ENCODE assay signal across 9 mouse cellular contexts in the genomic region with DNA sequence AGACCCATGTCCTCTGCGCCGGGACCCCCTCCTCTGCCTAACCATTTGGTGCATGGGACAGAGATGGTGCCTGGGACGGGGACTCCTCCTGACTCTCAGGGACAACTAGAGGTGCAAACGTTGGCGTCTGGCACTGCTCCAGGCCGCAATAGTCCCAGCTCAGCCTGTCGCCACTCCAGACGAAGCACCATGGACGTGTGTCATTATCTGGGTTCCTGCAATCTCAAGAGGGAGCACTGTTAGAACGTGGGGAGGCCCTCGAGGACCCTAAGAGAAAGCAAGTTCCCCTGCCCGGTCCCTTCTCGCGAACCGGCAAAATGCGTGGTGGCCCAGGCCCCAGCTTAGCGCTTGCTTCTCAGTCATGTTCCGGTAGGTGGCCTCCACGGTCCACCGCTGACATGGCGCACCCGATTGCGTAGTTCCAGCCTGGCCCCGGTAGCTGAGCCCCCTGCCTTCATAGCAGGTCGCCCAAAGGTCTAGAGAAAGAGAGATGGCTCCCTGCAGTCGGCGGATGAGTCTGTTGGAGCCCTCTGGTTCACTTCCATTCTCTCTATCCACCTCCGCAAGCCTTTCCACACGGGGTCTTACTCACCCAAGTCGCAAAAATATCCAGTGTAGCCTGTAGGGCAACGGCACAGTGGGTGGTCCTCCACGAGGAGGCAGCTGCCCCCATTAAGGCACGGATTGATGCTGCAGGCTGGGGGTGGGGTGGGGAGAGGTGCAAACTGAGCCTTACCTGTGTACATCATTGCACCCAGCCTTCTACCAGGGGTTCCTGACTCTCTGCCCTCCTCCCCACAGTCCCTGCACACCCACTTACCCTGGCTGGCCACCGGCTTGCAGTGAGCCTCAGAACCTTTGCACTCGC. TPM values are rescaled to one million over a fixed set of nuclear protein-coding genes. Genes with fewer than 3 reads are reported as not detected.
DNase-seq lines count a peak whose midpoint lies in the region; ATAC-seq and TF ChIP-seq lines count a peak whose summit lies in the region.
"Had no signal": no experiment of that assay in that cellular context is flagged by ENCODE, and none has a peak within 500 bp of the region (broad histone marks: within the 10 kb centered on the region; RNA-seq: fewer than 3 reads in every experiment).

No protein-coding gene starts in this region.

- no peaks in the 10 kb centered on the region for H3K36me3 ChIP-seq in ES-Bruce4 (ENCODE audit: control insufficient read depth, insufficient read depth, low read length, poor library complexity, severe bottlenecking)
- no peaks in the 10 kb centered on the region for H3K36me3 ChIP-seq in hindbrain, embryonic 13.5 days
- H3K36me3 ChIP-seq in lung, postnatal 0 days (ENCODE audit: insufficient read depth, low read length) = no peaks in the 10 kb centered on the region

- H3K4me1 ChIP-seq in ES-Bruce4 (ENCODE audit: control insufficient read depth, insufficient read depth, low read length) = no peaks in the 10 kb centered on the region
- peaks cover 26% of the 10 kb centered on the region for H3K4me1 ChIP-seq in hindbrain, embryonic 13.5 days (replicated peaks)
- 0 out of 2 replicates have a peak, but pooled peaks cover 4% of the 10 kb centered on the region for H3K4me1 ChIP-seq in lung, postnatal 0 days (ENCODE audit: insufficient read depth, low read depth, low read length)

- ATAC-seq in hindbrain, embryonic 13.5 days (ENCODE audit: low FRiP score) = peak; percentile 64
- peak; percentile 74 for ATAC-seq in lung, postnatal 0 days

- TF ChIP-seq CTCF in ES-Bruce4 (IDR thresholded peaks at IDR 0.05; ENCODE audit: low read depth, low read length) = peak; percentile 59
- peak; percentile 88 for TF ChIP-seq CTCF in lung, postnatal 0 days (IDR thresholded peaks at IDR 0.05)

- DNase-seq in cerebellum, adult 9-10 months = peak; percentile 55
- DNase-seq in frontal cortex, postnatal 36 days (ENCODE audit: low spot score in 2 of 2) = peak; percentile 45 to 77
- peak; percentile 59 to 61 for DNase-seq in layer of hippocampus, postnatal 25 days (ENCODE audit: extremely low spot score in 1 of 2, low spot score in 1 of 2)
- peak; percentile 71 for DNase-seq in lung, postnatal 0 days (ENCODE audit: low spot score)
- peak; percentile 65 for DNase-seq in ovary, postnatal 36 days (ENCODE audit: low spot score)
- peak; percentile 84 to 87 for DNase-seq in thymus, postnatal 36 days

- no peak for TF ChIP-seq EP300 in ES-Bruce4 (IDR thresholded peaks at IDR 0.05; ENCODE audit: insufficient read depth, low read depth, low read length)
- no peak for TF ChIP-seq EP300 in lung, postnatal 0 days (IDR thresholded peaks at IDR 0.05)

- peak overlapping the region; percentile 44 for H3K4me3 ChIP-seq in ES-Bruce4 (ENCODE audit: low read depth, low read length)
- H3K4me3 ChIP-seq in hindbrain, embryonic 13.5 days = peak overlapping the region; percentile 21
- H3K4me3 ChIP-seq in lung, postnatal 0 days (ENCODE audit: low read depth, low read length) = peak overlapping the region; percentile 17; the same call in 1 of the 2 replicates

- 0 out of 2 replicates have a peak overlapping the region, but pooled peaks have one; percentile 1 for H3K9ac ChIP-seq in ES-Bruce4 (ENCODE audit: low read depth, poor library complexity, severe bottlenecking)
- H3K9ac ChIP-seq in hindbrain, embryonic 13.5 days = peak overlapping the region; percentile 55
- no peak overlapping the region; the same call in 1 of the 2 replicates for H3K9ac ChIP-seq in lung, postnatal 0 days (replicated peaks; ENCODE audit: low read depth)

- H3K27ac ChIP-seq in ES-Bruce4 (ENCODE audit: insufficient read depth, low read length) = no peak overlapping the region
- no peak overlapping the region for H3K27ac ChIP-seq in hindbrain, embryonic 13.5 days
- H3K27ac ChIP-seq in lung, postnatal 0 days (ENCODE audit: low read length) = no peak overlapping the region

- TF ChIP-seq POLR2A in ES-Bruce4 (IDR thresholded peaks at IDR 0.05; ENCODE audit: insufficient read depth, low read length) = no peak

- H3K9me3 ChIP-seq in ES-Bruce4 (replicated peaks; ENCODE audit: control insufficient read depth, insufficient read depth, low read length, poor library complexity, severe bottlenecking) = no peaks in the 10 kb centered on the region
- H3K9me3 ChIP-seq in hindbrain, embryonic 13.5 days = no peaks in the 10 kb centered on the region
- H3K9me3 ChIP-seq in lung, postnatal 0 days (ENCODE audit: low read length) = no peaks in the 10 kb centered on the region

- 16% methylated on average over 35 of the region's 35 CpGs for WGBS in hindbrain, embryonic 13.5 days
- 13% methylated on average over 31 of the region's 35 CpGs for WGBS in lung, postnatal 0 days

- peak overlapping the region; percentile 50 for H3K4me2 ChIP-seq in hindbrain, embryonic 13.5 days
- peak overlapping the region; percentile 45 for H3K4me2 ChIP-seq in lung, postnatal 0 days (replicated peaks; ENCODE audit: low read depth, low read length)

- H3K27me3 ChIP-seq in ES-Bruce4 (ENCODE audit: control insufficient read depth, insufficient read depth, low read length, poor library complexity, severe bottlenecking) = no peaks in the 10 kb centered on the region
- H3K27me3 ChIP-seq in hindbrain, embryonic 13.5 days = peaks cover 64% of the 10 kb centered on the region
- H3K27me3 ChIP-seq in lung, postnatal 0 days (replicated peaks; ENCODE audit: insufficient read depth, low read length) = peaks cover 38% of the 10 kb centered on the region

RNA-seq across cellular contexts. Expression of a gene that starts 5.4 kb away (rescaled TPM):
- not detected in 2 replicates for polyA plus RNA-seq in ES-Bruce4 (2011; ENCODE audit: insufficient read depth, insufficient read length, low read depth, missing spikeins)
- polyA plus RNA-seq in hindbrain, embryonic 13.5 days (2015; fragmentation: Nextera tagmentation; extraction: Ambion mirVana) = not detected in 2 replicates
- under 1 TPM; 0.35 to 0.47 TPM for total RNA-seq in layer of hippocampus, postnatal 25 days (2021)
- not detected in 2 replicates for polyA plus RNA-seq in lung, postnatal 0 days (2015; fragmentation: Nextera tagmentation; extraction: Ambion mirVana)

RNA-seq across cellular contexts. Expression of a gene that starts 6.1 kb away (rescaled TPM):
- not detected in 2 replicates for polyA plus RNA-seq in ES-Bruce4 (2011; ENCODE audit: insufficient read depth, insufficient read length, low read depth, missing spikeins)
- polyA plus RNA-seq in hindbrain, embryonic 13.5 days (2015; fragmentation: Nextera tagmentation; extraction: Ambion mirVana) = 0.80 TPM in 1 of 2 replicates, not detected in the other
- total RNA-seq in layer of hippocampus, postnatal 25 days (2021) = not detected
- not detected in 2 replicates for polyA plus RNA-seq in lung, postnatal 0 days (2015; fragmentation: Nextera tagmentation; extraction: Ambion mirVana)
- total RNA-seq: adrenal gland, postnatal 4 days had no signal

RNA-seq across cellular contexts. Expression of a gene that starts 23.2 kb away (rescaled TPM):
- polyA plus RNA-seq in ES-Bruce4 (2011; ENCODE audit: insufficient read depth, insufficient read length, low read depth, missing spikeins) = not detected in 2 replicates
- not detected in 2 replicates for polyA plus RNA-seq in hindbrain, embryonic 13.5 days (2015; fragmentation: Nextera tagmentation; extraction: Ambion mirVana)
- total RNA-seq in layer of hippocampus, postnatal 25 days (2021) = not detected
- not detected in 2 replicates for polyA plus RNA-seq in lung, postnatal 0 days (2015; fragmentation: Nextera tagmentation; extraction: Ambion mirVana)

RNA-seq across cellular contexts. Expression of a gene that starts 23.7 kb away (rescaled TPM):
- polyA plus RNA-seq in ES-Bruce4 (2011; ENCODE audit: insufficient read depth, insufficient read length, low read depth, missing spikeins) = 58.2 and 63.4 TPM in 2 replicates
- 27.7 and 31.3 TPM in 2 replicates for polyA plus RNA-seq in hindbrain, embryonic 13.5 days (2015; fragmentation: Nextera tagmentation; extraction: Ambion mirVana)
- total RNA-seq in layer of hippocampus, postnatal 25 days (2021) = 10 to 100 TPM; 66.7 to 74.7 TPM
- polyA plus RNA-seq in lung, postnatal 0 days (2015; fragmentation: Nextera tagmentation; extraction: Ambion mirVana) = 20.4 and 20.5 TPM in 2 replicates

RNA-seq across cellular contexts. Expression of a gene that starts 42.9 kb away (rescaled TPM):
- polyA plus RNA-seq in ES-Bruce4 (2011; ENCODE audit: insufficient read depth, insufficient read length, low read depth, missing spikeins) = 3.1 and 3.4 TPM in 2 replicates
- 2.6 and 3.2 TPM in 2 replicates for polyA plus RNA-seq in hindbrain, embryonic 13.5 days (2015; fragmentation: Nextera tagmentation; extraction: Ambion mirVana)
- 10 to 100 TPM; 96.9 to 97.3 TPM for total RNA-seq in layer of hippocampus, postnatal 25 days (2021)
- 0.17 and 0.45 TPM in 2 replicates for polyA plus RNA-seq in lung, postnatal 0 days (2015; fragmentation: Nextera tagmentation; extraction: Ambion mirVana)
